Mouse (Mus musculus) regulatory T cell (primary cell): ENCODE results near the gene Sestd1.

Source experiments
- in situ Hi-C: fragments of 300-600 bp; cut with MboI, MseI; formaldehyde crosslinking; loops from one replicate; pipeline ENCODE4 v1.15.1; 2025; ENCODE audit warnings: high pct_unique_total_duplicates

The Sestd1 gene

GRCm38 (mm10) chr2:77280512-77281409 lies at the start of gene Sestd1:
Gene Sestd1 (minus strand): TSS chr2:77280592.
- in situ Hi-C loops: loop anchor here (10.0 kb wide), 1 partner anchor 1694 kb away; no protein-coding TSS in a partner anchor

GRCm38 (mm10) chr2:77327246-77327645 lies 46.9 kb upstream of the Sestd1 start:
- in situ Hi-C loops: no loop called here

GRCm38 (mm10) chr2:77323739-77324138 lies 43.3 kb upstream of the Sestd1 start:
- in situ Hi-C loops: no loop called here

GRCm38 (mm10) chr2:77323156-77323555 lies 42.8 kb upstream of the Sestd1 start:
- in situ Hi-C loops: no loop called here

GRCm38 (mm10) chr2:77319196-77319595 lies 38.8 kb upstream of the Sestd1 start:
- in situ Hi-C loops: no loop called here

- in situ Hi-C loops: no loop called here
These were observed 36.6 kb upstream of the Sestd1 start for GRCm38 (mm10) chr2:77316961-77317360.

- in situ Hi-C loops: no loop called here
These were observed 33.5 kb upstream of the Sestd1 start for GRCm38 (mm10) chr2:77313846-77314245.

GRCm38 (mm10) chr2:77312616-77313015 lies 32.2 kb upstream of the Sestd1 start:
- in situ Hi-C loops: no loop called here

- in situ Hi-C loops: no loop called here
These were observed 28.9 kb upstream of the Sestd1 start for GRCm38 (mm10) chr2:77309313-77309712.

- in situ Hi-C loops: no loop called here
These were observed 24.1 kb upstream of the Sestd1 start for GRCm38 (mm10) chr2:77304494-77304893.

GRCm38 (mm10) chr2:77303716-77304115 lies 23.3 kb upstream of the Sestd1 start:
- in situ Hi-C loops: no loop called here

- in situ Hi-C loops: no loop called here
These were observed 22.4 kb upstream of the Sestd1 start for GRCm38 (mm10) chr2:77302655-77303348.

GRCm38 (mm10) chr2:77301687-77302389 lies 21.4 kb upstream of the Sestd1 start:
- in situ Hi-C loops: no loop called here

- in situ Hi-C loops: loop anchor here (5.0 to 10.0 kb wide), 2 partner anchors 48 to 1685 kb away; no protein-coding TSS in a partner anchor
These were observed 9.3 kb upstream of the Sestd1 start for GRCm38 (mm10) chr2:77289701-77290100.

- in situ Hi-C loops: loop anchor here (10.0 kb wide), 1 partner anchor 1688 kb away; no protein-coding TSS in a partner anchor
These were observed 6.4 kb upstream of the Sestd1 start for GRCm38 (mm10) chr2:77286755-77287154.

- in situ Hi-C loops: loop anchor here (10.0 kb wide), 1 partner anchor 1690 kb away; no protein-coding TSS in a partner anchor
These were observed 4.0 kb upstream of the Sestd1 start for GRCm38 (mm10) chr2:77284281-77284899.

GRCm38 (mm10) chr2:77279861-77280511 lies 406 bp downstream of the Sestd1 start:
- in situ Hi-C loops: loop anchor here (10.0 kb wide), 1 partner anchor 1695 kb away; no protein-coding TSS in a partner anchor

- in situ Hi-C loops: no loop called here
These were observed 3.1 kb downstream of the Sestd1 start for GRCm38 (mm10) chr2:77277272-77277671.

GRCm38 (mm10) chr2:77275851-77276250 lies 4.5 kb downstream of the Sestd1 start:
- in situ Hi-C loops: no loop called here

- in situ Hi-C loops: no loop called here
These were observed 5.3 kb downstream of the Sestd1 start for GRCm38 (mm10) chr2:77274976-77275641.
